Mouse (Mus musculus): ENCODE measurements around the gene Zkscan5. TPM values are rescaled to one million over a fixed set of nuclear protein-coding genes. Genes with fewer than 3 reads are reported as not detected.

The Zkscan5 gene
- polyA plus RNA-seq, 1 experiment from 2014 or later = 12.9 TPM

GRCm38 (mm10) chr5:145178461-145178980 lies 25.8 kb upstream of the Zkscan5 start:
- 84% methylated on average over 18 of the region's 18 CpGs for WGBS
- ATAC-seq (ENCODE audit: insufficient read depth) (no peak), DNase-seq (no peak)
- no peak overlapping the region for H3K27ac ChIP-seq (ENCODE audit: low read depth)
- no peak for TF ChIP-seq CTCF (IDR thresholded peaks at IDR 0.05; ENCODE audit: low read depth)
- H3K9me3 ChIP-seq (ENCODE audit: low read depth, low read length) = no peaks in the 10 kb centered on the region
- H3K4me2 ChIP-seq = no peak overlapping the region
- H3K36me3 ChIP-seq (ENCODE audit: insufficient read depth) = peaks cover 99% of the 10 kb centered on the region
- no peak overlapping the region for H3K9ac ChIP-seq
- no peak overlapping the region for H3K4me3 ChIP-seq (ENCODE audit: low read depth, low read length)
- H3K27me3 ChIP-seq (ENCODE audit: insufficient read depth, low read length) = no peaks in the 10 kb centered on the region
- no peaks in the 10 kb centered on the region for H3K4me1 ChIP-seq (ENCODE audit: insufficient read depth)

- ATAC-seq (ENCODE audit: insufficient read depth) (no peak), DNase-seq (no peak)
- WGBS = 93% methylated on average over 2 of the region's 2 CpGs
- H3K36me3 ChIP-seq (ENCODE audit: insufficient read depth) = peaks cover 75% of the 10 kb centered on the region
- no peaks in the 10 kb centered on the region for H3K9me3 ChIP-seq (ENCODE audit: low read depth, low read length)
- no peak overlapping the region for H3K4me2 ChIP-seq
- H3K27me3 ChIP-seq (ENCODE audit: insufficient read depth, low read length) = no peaks in the 10 kb centered on the region
- H3K9ac ChIP-seq = no peak overlapping the region
- no peak overlapping the region for H3K27ac ChIP-seq (ENCODE audit: low read depth)
- no peak for TF ChIP-seq CTCF (IDR thresholded peaks at IDR 0.05; ENCODE audit: low read depth)
- H3K4me3 ChIP-seq (ENCODE audit: low read depth, low read length) = no peak overlapping the region
- no peaks in the 10 kb centered on the region; the same call in 1 of the 2 replicates for H3K4me1 ChIP-seq (ENCODE audit: insufficient read depth)
These were observed 19.1 kb upstream of the Zkscan5 start for GRCm38 (mm10) chr5:145185244-145185643.

- Histone ChIP-seq H3K9ac (no peak overlapping the region), H3K27ac (ENCODE audit: low read depth) (no peak overlapping the region), H3K4me3 (ENCODE audit: low read depth, low read length) (no peak overlapping the region), H3K9me3 (ENCODE audit: low read depth, low read length) (no peaks in the 10 kb centered on the region), H3K36me3 (ENCODE audit: insufficient read depth) (peaks cover 38% of the 10 kb centered on the region), H3K4me1 (ENCODE audit: insufficient read depth) (peaks cover 2% of the 10 kb centered on the region; the same call in 1 of the 2 replicates), H3K4me2 (peak overlapping the region; percentile 96), H3K27me3 (ENCODE audit: insufficient read depth, low read length) (no peaks in the 10 kb centered on the region)
- TF ChIP-seq CTCF (IDR thresholded peaks at IDR 0.05; ENCODE audit: low read depth) = no peak
- 93% methylated on average over 6 of the region's 6 CpGs for whole genome bisulfite sequencing
- ATAC-seq (ENCODE audit: insufficient read depth) (no peak), DNase-seq (no peak)
These were observed 14.9 kb upstream of the Zkscan5 start for GRCm38 (mm10) chr5:145189416-145189815.

GRCm38 (mm10) chr5:145190373-145190772 lies 14.0 kb upstream of the Zkscan5 start:
- 34% methylated on average over 5 of the region's 5 CpGs for WGBS
- 0 out of 2 replicates have a peak, but pooled peaks have one; percentile 3 for ATAC-seq (ENCODE audit: insufficient read depth)
- H3K27ac ChIP-seq (ENCODE audit: low read depth) = peak overlapping the region; percentile 92; the same call in 1 of the 2 replicates

GRCm38 (mm10) chr5:145190875-145191798 lies 13.2 kb upstream of the Zkscan5 start:
- H3K4me1 ChIP-seq (ENCODE audit: insufficient read depth) = peaks cover 2% of the 10 kb centered on the region; the same call in 1 of the 2 replicates
- ATAC-seq (ENCODE audit: insufficient read depth) = peak; percentile 88
- no peak for TF ChIP-seq CTCF (IDR thresholded peaks at IDR 0.05; ENCODE audit: low read depth)
- H3K4me2 ChIP-seq = peak overlapping the region; percentile 96
- peak overlapping the region; percentile 92 for H3K27ac ChIP-seq (ENCODE audit: low read depth)
- H3K27me3 ChIP-seq (ENCODE audit: insufficient read depth, low read length) = no peaks in the 10 kb centered on the region
- DNase-seq = peak; percentile 94
- H3K9ac ChIP-seq = peak overlapping the region; percentile 96
- peak overlapping the region; percentile 90 for H3K4me3 ChIP-seq (ENCODE audit: low read depth, low read length)
- under 1% methylated on average over 41 of the region's 41 CpGs for WGBS
- no peaks in the 10 kb centered on the region for H3K9me3 ChIP-seq (ENCODE audit: low read depth, low read length)
- H3K36me3 ChIP-seq (ENCODE audit: insufficient read depth) = peaks cover 39% of the 10 kb centered on the region

More at GRCm38 (mm10) chr5:145190373-145190772, 14.0 kb upstream of the Zkscan5 start:
- peak overlapping the region; percentile 96 for H3K4me2 ChIP-seq
- no peaks in the 10 kb centered on the region for H3K27me3 ChIP-seq (ENCODE audit: insufficient read depth, low read length)
- no peak for DNase-seq
- TF ChIP-seq CTCF (IDR thresholded peaks at IDR 0.05; ENCODE audit: low read depth) = no peak
- H3K36me3 ChIP-seq (ENCODE audit: insufficient read depth) = peaks cover 40% of the 10 kb centered on the region
- peak overlapping the region; percentile 96 for H3K9ac ChIP-seq
- H3K4me1 ChIP-seq (ENCODE audit: insufficient read depth) = peaks cover 2% of the 10 kb centered on the region; the same call in 1 of the 2 replicates
- H3K4me3 ChIP-seq (ENCODE audit: low read depth, low read length) = peak overlapping the region; percentile 90
- H3K9me3 ChIP-seq (ENCODE audit: low read depth, low read length) = no peaks in the 10 kb centered on the region

- WGBS = 83% methylated on average over 2 of the region's 2 CpGs
- no peak for TF ChIP-seq CTCF (IDR thresholded peaks at IDR 0.05; ENCODE audit: low read depth)
- no peak for ATAC-seq (ENCODE audit: insufficient read depth)
These were observed 12.4 kb upstream of the Zkscan5 start, which contains the start of gene Atp5j2 for GRCm38 (mm10) chr5:145191962-145192361. TSS of gene Atp5j2 (minus strand) at chr5:145192062.

GRCm38 (mm10) chr5:145200387-145200786 lies 4.0 kb upstream of the Zkscan5 start:
- no peak overlapping the region for H3K27ac ChIP-seq (ENCODE audit: low read depth)
- WGBS = 76% methylated on average over 7 of the region's 7 CpGs
- TF ChIP-seq CTCF (IDR thresholded peaks at IDR 0.05; ENCODE audit: low read depth) = no peak
- DNase-seq (no peak), ATAC-seq (ENCODE audit: insufficient read depth) (no peak)
- H3K4me3 ChIP-seq (ENCODE audit: low read depth, low read length) = peak overlapping the region; percentile 74; the same call in 1 of the 2 replicates
- peak overlapping the region; percentile 92 for H3K4me2 ChIP-seq
- H3K9ac ChIP-seq = no peak overlapping the region
- H3K27me3 ChIP-seq (ENCODE audit: insufficient read depth, low read length) = no peaks in the 10 kb centered on the region
- no peaks in the 10 kb centered on the region for H3K9me3 ChIP-seq (ENCODE audit: low read depth, low read length)
- no peaks in the 10 kb centered on the region for H3K4me1 ChIP-seq (ENCODE audit: insufficient read depth)
- peaks cover 12% of the 10 kb centered on the region for H3K36me3 ChIP-seq (ENCODE audit: insufficient read depth)

More at GRCm38 (mm10) chr5:145191962-145192361, 12.4 kb upstream of the Zkscan5 start, which contains the start of gene Atp5j2:
- Histone ChIP-seq H3K4me1 (ENCODE audit: insufficient read depth) (peaks cover 2% of the 10 kb centered on the region; the same call in 1 of the 2 replicates), H3K27me3 (ENCODE audit: insufficient read depth, low read length) (no peaks in the 10 kb centered on the region), H3K4me2 (peak within 1 kb of the TSS; percentile 96), H3K36me3 (ENCODE audit: insufficient read depth) (peaks cover 33% of the 10 kb centered on the region), H3K4me3 (ENCODE audit: low read depth, low read length) (peak within 1 kb of the TSS; percentile 90), H3K9me3 (ENCODE audit: low read depth, low read length) (no peaks in the 10 kb centered on the region), H3K27ac (ENCODE audit: low read depth) (peak within 1 kb of the TSS; percentile 92), H3K9ac (peak within 1 kb of the TSS; percentile 96)
- DNase-seq = no peak

All from lung, embryonic 14.5 days (tissue).